Mouse (Mus musculus): Measurements from ENCODE around the gene Tchh.

The Tchh gene

DNA sequence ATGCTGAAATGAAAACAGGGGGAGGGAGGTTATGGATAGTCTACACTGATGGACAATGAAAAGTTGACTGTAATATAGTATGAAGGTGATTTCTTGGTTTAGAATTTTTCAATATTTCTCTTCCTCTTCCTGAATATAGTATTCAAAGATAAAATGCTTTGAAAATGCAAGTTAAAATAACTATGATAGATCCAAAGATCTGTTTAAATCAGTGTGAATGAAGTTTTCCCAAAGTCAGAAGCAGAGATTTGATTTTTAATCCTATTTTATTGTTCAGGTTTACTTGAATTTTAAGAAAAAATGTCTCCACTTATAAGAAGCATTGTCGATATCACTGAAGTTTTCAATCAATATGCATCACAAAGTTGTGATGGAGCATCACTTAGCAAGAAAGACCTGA, at the start of gene Tchh:
Gene Tchh (plus strand): TSS at position 301 of the 400 bp plus-strand sequence.
- no peak for DNase-seq (ENCODE audit: low spot score in 2 of 2)

DNA sequence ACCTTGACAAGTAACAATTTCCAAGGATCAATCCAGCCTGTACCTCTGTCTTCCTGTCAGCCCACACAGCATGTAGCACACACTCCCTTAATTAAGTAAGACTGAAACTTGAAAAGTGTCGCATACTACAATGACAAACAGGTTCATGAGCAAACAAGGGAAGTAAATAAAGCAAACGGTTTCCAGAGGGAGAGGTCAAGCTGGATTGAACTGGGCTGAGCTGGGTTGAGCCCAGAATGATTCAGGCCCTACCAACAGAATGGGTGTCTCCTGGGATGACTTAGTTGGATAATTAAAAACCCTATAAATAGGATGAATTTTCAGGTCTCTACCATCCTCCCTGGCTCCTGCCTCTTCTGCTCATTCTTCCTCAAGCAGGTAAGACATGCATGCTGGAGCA, 48.8 kb upstream of the Tchh start, which contains the start of gene Rptn:
Gene Rptn (plus strand): TSS at position 334 of the 400 bp plus-strand sequence.
- DNase-seq (ENCODE audit: low spot score in 2 of 2): no peak

DNA sequence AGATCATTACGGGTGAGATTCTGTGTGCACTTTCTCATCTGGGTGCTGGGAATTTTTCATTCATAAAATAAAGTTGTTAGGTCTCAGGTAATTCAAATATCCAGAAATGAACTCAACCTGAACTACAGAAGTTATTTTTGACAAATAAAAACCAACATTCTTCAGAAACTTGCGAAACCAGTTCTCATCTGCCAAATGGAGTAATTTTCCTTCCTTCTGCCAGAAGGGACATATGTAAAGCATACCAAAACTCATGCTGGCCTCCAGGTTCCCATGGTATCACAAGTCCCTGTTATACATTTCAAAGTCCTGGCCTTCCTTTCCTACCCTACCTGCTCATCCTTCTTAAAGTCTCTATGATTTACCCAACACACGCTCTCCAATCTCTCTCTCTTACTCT, 38.2 kb upstream of the Tchh start:
- no peak for DNase-seq (ENCODE audit: low spot score in 2 of 2)

DNA sequence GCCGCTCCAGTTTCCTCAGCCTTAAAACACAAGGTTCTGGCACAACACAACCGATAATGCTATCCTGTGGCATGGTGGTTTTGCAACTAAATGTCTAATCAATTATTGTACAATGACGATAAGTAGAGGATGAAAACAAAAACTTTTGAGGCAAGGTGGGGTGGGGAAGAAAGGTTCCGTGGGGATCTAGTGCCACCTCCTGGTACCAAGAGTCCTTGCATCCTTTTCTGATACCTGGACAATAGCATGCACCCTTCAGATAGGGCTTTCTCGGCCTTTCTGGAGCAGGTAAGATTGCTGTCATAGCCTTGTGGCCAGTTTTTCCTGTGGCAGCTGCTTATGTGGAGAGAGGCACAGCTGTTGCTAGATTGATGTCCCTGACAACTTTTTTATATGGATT, 35.1 kb upstream of the Tchh start:
- DNase-seq (ENCODE audit: low spot score in 2 of 2): peak; percentile 2 to 24

DNA sequence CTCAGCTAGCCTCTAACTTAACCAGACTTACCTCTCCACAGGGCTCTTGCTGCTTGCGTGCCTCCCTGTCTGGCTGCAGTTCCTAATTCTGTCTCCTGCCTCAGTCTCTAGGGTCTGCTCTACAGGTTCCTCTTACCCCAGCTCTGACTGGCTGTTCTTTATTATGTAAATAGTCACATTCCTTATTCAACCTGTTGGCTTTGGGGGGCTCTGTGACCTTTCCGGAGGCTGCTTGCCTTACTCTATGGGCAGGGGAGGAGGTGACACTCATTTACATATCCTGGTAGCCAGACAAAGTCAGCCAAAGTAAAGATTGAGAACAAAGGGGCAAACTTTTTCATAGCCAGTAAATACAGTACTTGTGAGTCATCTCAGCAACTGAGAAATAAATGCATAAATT, 30.2 kb upstream of the Tchh start:
- no peak for DNase-seq (ENCODE audit: low spot score in 2 of 2)

DNA sequence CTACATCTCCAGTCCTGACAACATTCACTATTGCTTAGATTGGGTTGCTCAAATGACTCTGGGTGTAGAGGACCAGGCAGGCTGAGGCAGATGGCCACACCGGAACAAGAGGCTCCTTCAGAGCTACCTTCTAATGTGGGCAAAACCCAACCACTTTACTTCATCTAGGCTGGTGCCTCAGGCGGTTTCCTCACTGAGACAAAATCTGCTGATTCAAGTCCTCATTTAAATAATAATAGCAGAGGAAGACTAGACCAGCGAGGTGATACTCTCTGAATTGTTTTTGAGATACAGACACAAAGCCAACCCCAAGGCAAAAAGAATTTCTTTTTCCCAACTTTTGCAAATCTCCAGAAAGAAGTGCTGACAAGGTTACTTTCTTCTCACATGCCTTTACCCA, 10.5 kb upstream of the Tchh start:
- no peak for DNase-seq (ENCODE audit: low spot score in 2 of 2)

DNA sequence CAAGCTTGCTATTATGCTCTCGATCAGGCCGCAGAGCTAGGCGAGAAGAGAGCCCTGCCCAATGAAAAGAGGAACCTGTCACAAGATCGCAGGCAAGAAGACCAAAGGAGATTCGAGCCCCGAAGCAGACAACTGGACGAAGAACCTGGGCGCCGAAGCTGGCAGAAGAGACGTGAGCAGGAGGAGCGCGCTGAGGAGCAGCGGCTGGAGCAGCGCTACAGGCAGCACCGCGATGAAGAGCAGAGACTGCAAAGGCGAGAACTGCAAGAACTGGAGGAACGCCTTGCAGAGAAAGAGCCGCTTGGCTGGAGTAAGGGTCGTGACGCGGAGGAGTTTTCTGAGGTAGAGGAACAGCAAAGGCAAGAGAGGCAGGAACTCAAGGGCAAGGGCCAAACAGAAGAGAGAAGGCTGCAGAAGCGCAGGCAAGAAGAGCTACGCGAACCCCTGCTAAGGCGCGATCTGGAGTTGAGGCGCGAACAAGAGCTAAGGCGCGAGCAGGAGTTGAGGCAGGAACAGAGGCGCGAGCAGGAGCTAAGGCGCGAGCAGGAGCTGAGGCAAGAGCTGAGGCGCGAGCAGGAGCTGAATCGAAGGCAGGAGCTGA, 1.5 kb downstream of the Tchh start:
- peak; percentile 4 to 5 for DNase-seq (ENCODE audit: low spot score in 2 of 2)

DNA sequence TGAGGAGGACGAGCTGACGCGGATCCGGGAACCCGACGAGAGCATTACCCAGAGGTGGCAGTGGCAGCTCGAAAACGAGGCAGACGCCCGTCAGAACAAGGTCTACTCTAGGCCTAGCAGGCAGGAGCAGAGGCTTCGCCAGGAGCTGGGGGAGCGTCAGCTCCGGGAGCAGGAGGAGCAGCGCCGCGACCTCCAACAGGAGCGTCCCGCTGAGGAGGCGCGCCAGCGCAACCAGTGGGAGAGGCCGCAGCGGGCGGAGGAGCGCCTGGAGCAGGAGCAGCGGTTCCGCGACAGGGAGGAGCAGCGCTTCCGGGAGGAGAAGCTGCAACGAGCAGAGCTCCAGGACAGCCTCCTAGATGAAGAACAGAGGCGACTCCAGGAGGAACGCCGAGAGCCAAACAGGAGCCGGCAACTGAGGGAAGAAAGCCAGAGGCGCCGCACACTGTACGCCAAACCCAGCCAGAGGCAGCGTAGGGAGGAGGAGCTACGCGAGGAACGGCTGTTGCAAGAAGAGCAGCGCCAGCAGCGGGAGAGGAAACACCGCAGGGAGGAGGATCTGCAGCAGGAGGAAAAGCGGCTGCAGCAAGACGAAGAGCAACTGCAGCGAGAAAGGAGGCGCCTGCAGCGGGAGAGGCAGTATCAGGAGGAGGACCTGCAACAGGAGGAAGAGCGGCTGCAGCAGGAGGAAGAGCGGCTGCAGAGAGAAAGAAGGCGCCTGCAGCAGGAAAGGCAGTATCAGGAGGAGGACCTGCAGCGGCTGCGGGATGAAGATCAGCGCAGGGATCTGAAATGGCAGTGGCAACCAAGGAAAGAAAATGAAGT, 2.4 kb downstream of the Tchh start:
- DNase-seq (ENCODE audit: low spot score in 2 of 2): peak; percentile 45 to 73

DNA sequence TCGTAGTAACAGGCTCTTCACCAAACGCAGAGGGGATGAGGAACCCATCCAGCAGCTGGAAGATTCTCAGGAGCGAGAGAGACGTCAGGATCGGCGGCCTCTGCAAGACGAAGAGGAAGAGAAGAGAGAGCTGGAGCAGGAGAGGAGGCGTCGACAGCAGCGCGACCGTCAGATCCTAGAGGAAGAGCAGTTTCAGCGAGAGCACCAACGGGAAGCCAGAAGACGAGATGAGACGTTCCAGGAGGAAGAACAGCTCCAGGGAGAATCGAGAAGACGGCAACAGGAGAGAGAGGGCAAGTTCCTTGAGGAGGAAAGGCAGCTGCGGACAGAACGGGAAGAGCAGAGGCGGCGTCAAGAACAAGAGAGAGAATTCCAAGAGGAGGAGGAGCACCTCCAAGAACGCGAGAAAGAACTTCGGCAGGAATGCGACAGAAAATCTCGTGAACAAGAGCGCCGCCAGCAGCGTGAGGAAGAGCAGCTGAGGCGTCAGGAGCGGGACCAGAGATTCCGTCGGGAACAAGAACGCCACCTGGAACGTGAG, 3.1 kb downstream of the Tchh start:
- peak; percentile 5 to 11 for DNase-seq (ENCODE audit: low spot score in 2 of 2)

DNA sequence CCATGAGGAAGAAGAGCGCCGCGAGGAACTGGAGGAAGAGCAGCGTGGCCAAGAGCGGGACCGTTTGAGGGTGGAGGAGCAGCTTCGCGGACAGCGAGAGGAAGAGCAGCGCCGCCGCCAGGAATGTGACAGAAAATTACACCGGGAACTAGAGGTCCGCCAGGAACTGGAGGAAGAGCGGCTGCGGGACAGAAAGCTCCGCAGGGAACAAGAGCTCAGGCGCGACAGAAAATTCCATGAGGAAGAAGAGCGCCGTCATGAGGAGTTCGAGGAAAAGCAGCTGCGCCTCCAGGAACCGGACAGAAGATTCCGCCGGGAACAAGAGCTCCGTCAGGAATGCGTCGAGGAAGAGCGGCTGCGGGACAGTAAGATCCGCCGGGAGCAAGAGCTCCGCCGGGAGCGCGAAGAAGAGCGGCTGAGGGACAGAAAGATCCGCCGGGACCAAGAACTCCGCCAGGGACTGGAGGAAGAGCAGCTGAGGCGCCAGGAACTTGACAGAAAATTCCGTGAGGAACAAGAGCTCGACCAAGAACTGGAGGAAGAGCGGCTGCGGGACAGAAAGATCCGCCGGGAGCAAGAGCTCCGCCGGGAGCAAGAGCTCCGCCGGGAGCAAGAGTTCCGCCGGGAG, 4.1 kb downstream of the Tchh start:
- DNase-seq (ENCODE audit: low spot score in 2 of 2): peak; percentile 2 to 3

DNA sequence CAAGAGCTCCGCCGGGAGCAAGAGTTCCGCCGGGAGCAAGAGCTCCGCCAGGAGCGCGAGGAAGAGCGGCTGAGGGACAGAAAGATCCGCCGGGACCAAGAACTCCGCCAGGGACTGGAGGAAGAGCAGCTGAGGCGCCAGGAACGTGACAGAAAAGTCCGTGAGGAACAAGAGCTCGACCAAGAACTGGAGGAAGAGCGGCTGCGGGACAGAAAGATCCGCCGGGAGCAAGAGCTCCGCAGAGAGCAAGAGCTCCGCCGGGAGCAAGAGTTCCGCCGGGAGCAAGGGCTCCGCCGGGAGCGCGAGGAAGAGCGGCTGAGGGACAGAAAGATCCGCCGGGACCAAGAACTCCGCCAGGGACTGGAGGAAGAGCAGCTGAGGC, 4.6 kb downstream of the Tchh start:
- DNase-seq (ENCODE audit: low spot score in 2 of 2): peak in 1 of 2 experiments; percentile 16

DNA sequence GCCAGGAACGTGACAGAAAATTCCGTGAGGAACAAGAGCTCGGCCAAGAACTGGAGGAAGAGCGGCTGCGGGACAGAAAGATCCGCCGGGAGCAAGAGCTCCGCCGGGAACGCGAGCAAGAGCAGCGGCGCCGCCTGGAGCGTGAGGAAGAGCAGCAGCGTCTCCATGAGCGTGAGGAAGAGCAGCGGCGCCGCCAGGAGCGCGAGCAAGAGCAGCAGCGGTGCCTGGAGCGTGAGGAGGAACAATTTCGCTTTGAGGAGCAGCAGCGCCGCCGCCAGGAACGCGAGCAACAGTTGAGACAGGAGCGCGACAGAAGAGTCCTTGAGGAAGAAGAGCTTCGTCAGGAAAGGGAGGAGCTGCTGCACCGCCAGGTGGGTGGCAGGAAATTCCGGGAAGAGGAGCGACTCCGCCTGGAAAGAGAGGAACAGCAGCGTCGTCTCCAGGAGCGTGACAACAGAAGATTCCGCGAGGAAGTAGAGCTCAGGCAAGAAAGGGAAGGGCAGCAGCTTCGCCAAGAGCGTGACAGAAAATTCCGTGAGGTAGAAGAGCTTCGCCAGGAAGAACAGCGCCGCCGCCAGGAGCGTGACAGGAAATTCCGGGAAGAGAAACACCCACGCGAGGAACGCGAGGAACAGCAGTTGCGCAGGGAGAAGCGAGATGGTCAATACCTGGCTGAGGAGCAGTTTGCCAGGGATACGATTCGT, 5.2 kb downstream of the Tchh start:
- peak; percentile 23 to 55 for DNase-seq (ENCODE audit: low spot score in 2 of 2)

DNA sequence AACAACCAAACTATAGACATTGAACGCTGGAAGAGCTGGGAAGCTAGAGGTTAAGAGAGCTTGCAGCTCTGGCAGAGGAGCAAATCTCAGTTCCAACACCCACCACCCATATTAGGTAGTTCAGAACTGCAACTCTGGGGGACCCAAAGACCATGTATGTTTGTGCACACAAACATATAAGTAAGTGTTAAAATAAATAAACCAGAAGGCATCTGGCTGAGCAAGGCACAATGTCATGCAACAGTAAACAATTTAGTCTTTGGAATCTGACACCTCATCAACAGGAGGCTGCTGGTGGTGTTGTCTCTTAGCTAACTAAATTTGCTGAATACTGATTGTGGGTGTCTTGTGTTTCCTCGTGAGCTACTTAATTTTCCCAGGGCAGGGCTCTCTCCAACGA, 24.4 kb downstream of the Tchh start:
- DNase-seq (ENCODE audit: low spot score in 2 of 2): no peak

DNA sequence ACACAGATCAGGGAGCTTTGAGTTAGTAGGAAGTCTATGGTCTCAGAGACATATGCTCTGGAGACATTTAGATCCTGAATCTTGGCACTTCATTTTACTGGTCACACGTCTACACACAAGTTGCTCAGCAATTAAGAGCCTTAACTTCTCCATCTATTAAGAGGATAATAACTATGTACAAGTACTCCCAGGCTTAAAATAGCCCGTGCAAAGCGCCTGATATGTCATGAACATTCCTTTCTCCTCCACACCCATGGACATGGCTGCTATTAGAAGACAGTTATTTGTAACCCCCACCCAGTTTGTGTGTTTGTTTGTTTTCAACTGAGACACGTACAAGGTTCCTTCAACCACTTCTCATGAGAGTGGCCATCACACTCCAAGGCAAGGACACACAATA, 25.0 kb downstream of the Tchh start:
- no peak for DNase-seq (ENCODE audit: low spot score in 2 of 2)

DNA sequence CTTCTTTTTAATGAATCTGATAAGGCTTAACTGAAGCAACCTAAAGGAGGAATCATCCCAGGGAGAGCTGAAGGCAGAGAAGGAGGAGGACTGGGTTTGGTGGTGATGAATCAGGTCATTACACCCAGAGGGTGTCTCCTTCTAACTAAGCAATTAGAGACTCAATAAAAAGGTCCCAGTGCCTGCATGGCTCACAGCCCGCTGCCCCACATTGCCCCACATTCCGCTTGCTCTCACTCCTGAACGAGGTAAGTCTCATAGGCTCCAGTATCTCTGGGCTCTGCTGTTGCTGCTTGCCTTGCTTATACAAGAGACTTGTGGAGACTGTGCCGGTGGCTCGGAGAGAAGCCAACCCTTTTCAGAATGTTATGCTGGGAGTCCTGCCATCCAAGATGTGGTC, 26.4 kb downstream of the Tchh start, which contains the start of gene Tchhl1:
Gene Tchhl1 (plus strand): TSS at position 194 of the 400 bp plus-strand sequence.
- no peak for DNase-seq (ENCODE audit: low spot score in 2 of 2)

DNA sequence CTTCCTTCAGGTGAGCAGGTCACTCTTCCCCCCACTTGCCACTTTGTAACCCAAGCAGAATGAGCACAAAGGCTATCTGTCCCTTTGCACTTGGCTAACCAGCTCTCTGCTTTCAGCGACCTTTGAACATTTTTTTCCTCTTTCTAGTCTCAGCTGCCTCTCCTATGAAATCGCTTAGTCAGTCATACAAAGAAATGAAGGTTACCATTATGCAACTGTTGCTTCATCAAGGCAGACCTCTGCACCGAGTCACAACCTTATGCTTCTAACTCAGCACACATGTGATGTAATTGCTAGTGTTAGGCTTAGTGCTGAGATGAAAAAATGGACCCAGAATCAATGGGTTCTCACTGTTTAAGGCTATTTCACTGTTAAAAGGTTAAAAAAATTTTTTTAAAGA, 27.5 kb downstream of the Tchh start:
- DNase-seq (ENCODE audit: low spot score in 2 of 2): no peak

DNA sequence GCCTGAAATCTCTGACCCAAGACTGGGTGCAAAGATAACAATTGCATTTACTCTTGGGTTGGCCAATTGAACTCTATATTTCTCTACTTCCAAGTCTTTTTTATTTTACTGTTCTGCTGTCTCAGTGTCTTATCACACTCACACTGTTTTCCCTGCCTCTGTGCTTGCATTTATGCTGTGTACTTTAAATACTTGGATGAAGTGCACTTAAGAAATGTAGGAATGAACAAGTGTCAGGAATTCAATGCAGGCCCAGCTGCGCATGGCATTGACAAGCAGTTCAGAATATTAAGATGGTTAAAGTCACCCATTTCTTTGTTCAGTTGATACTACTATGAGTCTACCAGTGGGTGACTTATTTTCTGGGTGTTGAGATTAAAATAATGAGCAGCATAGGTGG, 37.9 kb downstream of the Tchh start:
- no peak for DNase-seq (ENCODE audit: low spot score in 2 of 2)

DNA sequence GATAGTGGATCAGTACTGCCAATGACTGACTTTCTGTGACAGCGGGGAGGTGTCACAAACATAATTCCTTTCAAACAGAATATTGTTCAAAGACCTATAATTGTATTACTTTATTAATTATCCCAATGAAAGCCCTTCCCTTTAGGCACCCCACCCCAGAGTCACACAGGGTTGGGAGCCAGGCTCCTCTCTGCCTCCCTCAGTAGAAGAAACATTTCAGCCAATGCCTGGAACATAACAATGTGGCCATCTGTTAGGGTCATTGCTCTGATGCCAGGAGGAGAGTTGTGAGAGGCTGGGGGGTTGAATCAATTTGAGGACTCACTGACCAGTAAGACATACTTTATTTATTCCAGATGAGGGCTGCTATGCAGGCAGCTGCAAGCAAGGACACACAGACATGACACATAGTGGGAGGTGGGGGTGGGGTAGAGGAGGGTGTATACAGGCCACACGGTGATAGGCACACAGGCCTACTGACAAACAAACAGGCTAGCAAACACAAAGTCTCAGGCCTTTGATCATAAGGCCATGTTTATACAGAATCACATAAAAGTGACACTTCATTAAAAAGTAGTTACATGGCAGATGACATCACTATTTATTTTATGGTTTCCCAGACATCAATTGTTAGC, 40.0 kb downstream of the Tchh start:
- no peak for DNase-seq (ENCODE audit: low spot score in 2 of 2)

DNA sequence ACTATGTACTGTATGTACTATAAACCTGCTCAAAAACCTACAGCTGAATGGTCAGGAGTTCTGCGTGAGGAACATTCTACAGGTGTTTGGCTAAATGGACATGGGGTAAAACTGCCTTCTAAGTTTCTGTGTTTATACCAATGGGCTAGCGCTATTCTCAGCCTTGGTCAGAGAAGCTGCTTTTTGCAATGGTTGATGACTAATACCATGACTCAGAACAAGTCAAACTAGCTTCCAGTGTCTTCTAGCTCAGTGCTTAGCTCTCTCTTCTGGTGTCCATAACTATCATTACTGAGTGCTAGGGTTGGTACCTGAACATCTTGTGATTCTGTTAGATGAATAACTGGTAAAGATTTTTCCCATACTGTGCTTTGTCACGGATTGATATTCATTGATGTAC, 43.5 kb downstream of the Tchh start:
- no peak for DNase-seq (ENCODE audit: low spot score in 2 of 2)

DNA sequence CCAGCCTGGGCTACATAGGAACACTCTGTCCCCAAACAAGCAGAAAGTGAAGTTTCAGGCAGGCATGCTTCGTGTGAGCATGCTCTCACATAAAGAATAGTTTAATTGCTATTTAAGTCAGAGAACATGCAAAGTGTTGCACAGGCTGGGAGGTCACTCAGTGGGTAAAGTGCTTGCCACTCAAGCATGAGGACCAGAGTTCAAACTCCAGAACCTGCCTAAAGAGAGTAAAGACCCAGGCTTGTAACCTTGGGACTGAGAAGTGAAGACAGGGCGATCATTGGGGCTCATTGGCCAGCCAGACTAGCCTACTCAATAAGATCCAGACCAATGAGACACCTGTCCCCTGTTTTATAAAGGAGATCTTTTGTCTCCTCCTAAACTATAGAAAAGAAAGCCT, 46.4 kb downstream of the Tchh start:
- no peak for DNase-seq (ENCODE audit: low spot score in 2 of 2)

DNA sequence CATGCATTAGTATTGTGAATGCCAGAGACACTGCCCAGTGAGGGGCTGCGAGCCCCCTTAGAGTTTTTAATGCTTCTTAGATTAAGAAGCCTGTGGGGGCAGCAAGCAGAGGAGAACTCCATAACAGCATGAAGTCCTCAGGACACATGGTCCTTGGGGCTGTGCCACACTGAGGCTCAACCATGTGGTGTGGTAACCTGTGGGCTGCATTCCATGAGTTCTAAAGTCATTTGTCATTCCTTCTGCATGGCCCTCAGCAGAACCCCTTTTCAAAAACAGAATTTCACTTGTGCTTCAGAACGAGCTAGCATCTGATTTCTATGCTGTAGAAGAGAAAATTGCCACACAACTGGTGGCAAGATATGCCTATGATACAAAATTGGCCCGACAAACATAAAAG, 50.0 kb downstream of the Tchh start:
- no peak for DNase-seq (ENCODE audit: low spot score in 2 of 2)

All from urinary bladder, postnatal 36 days (tissue).